Comparison of ENCODE assay signal across 18 mouse cellular contexts in genomic region chr13:85036830-85037229, GRCm38 (mm10).
"Had no signal": no experiment of that assay in that cellular context is flagged by ENCODE, and none has a peak within 500 bp of the region (broad histone marks: within the 10 kb centered on the region; RNA-seq: fewer than 3 reads in every experiment).

No protein-coding gene starts in this region.

- H3K27ac ChIP-seq: liver, embryonic 14.5 days; midbrain, embryonic 10.5 days; midbrain, embryonic 13.5 days; midbrain, embryonic 15.5 days; neural tube, embryonic 12.5 days; stomach, embryonic 15.5 days; stomach, postnatal 0 days had no signal

- H3K4me3 ChIP-seq: midbrain, embryonic 10.5 days; midbrain, embryonic 13.5 days; midbrain, embryonic 15.5 days; neural tube, embryonic 12.5 days; stomach, embryonic 15.5 days had no signal

- ATAC-seq: midbrain, embryonic 13.5 days; midbrain, embryonic 15.5 days had no signal

- DNase-seq: lung, adult 18-20 months; lung, embryonic 14.5 days; lung, postnatal 10 days; lung, postnatal 4 days; retina, postnatal 1 day; right cerebral cortex, adult 18-20 months; right cerebral cortex, postnatal 25 days; right cerebral cortex, postnatal 4 days; thymus, adult 2 months; thymus, postnatal 25 days; thymus, postnatal 4 days had no signal

- H3K9me3 ChIP-seq: midbrain, embryonic 15.5 days; stomach, embryonic 15.5 days had no signal

- H3K4me1 ChIP-seq: midbrain, embryonic 10.5 days; midbrain, embryonic 13.5 days; midbrain, embryonic 15.5 days; neural tube, embryonic 12.5 days; stomach, embryonic 15.5 days had no signal

- H3K36me3 ChIP-seq: midbrain, embryonic 10.5 days; midbrain, embryonic 13.5 days; midbrain, embryonic 15.5 days; neural tube, embryonic 12.5 days; stomach, embryonic 15.5 days had no signal

- H3K27me3 ChIP-seq: midbrain, embryonic 13.5 days; midbrain, embryonic 15.5 days; neural tube, embryonic 12.5 days; stomach, embryonic 15.5 days had no signal

- H3K4me2 ChIP-seq: lung, embryonic 14.5 days; midbrain, embryonic 13.5 days; midbrain, embryonic 15.5 days; neural tube, embryonic 12.5 days; stomach, embryonic 15.5 days had no signal

- H3K9ac ChIP-seq: liver, embryonic 14.5 days; lung, embryonic 14.5 days; midbrain, embryonic 13.5 days; midbrain, embryonic 15.5 days; neural tube, embryonic 12.5 days; stomach, embryonic 15.5 days had no signal
